Mouse (Mus musculus) forebrain, embryonic 13.5 days (tissue): Measurements from ENCODE around the gene Dync1li2. TPM values are rescaled to one million over a fixed set of nuclear protein-coding genes. Genes with fewer than 3 reads are reported as not detected.

Experiments
- ATAC-seq: fragments of 200-750 bp; cut with Nextera tagmentation; 2 replicates; pipeline ENCODE4 v1.8.0; 2017
- H3K27ac ChIP-seq: fragments of 300-500 bp; sonication (generic); 2 replicates; pipeline ENCODE4 v1.5.1; 2015; ENCODE audit warnings: inconsistent platforms, mild to moderate bottlenecking, moderate library complexity
- H3K27me3 ChIP-seq: fragments of 300-500 bp; sonication (generic); 2 replicates; pipeline ENCODE4 v1.6.1; 2015; ENCODE audit warnings: mild to moderate bottlenecking, inconsistent platforms
- H3K36me3 ChIP-seq: fragments of 300-500 bp; sonication (generic); 2 replicates; pipeline ENCODE4 v1.6.1; 2015; ENCODE audit warnings: mild to moderate bottlenecking, inconsistent platforms; ENCODE audit not compliant: poor library complexity, severe bottlenecking
- H3K4me1 ChIP-seq: fragments of 300-500 bp; sonication (generic); 2 replicates; pipeline ENCODE4 v1.6.1; 2015; ENCODE audit warnings: inconsistent platforms
- H3K4me2 ChIP-seq: fragments of 300-500 bp; sonication (generic); 2 replicates; pipeline ENCODE4 v1.6.1; 2015; ENCODE audit warnings: inconsistent platforms, mild to moderate bottlenecking, moderate library complexity
- H3K4me3 ChIP-seq: fragments of 300-500 bp; sonication (generic); 2 replicates; pipeline ENCODE4 v1.5.1; 2015; ENCODE audit warnings: mild to moderate bottlenecking, inconsistent platforms
- H3K9ac ChIP-seq: fragments of 300-500 bp; sonication (generic); 2 replicates; pipeline ENCODE4 v1.6.1; 2015; ENCODE audit warnings: mild to moderate bottlenecking, inconsistent platforms
- H3K9me3 ChIP-seq: fragments of 300-500 bp; sonication (generic); replicated peaks from 2 replicates; pipeline ENCODE4 v1.6.1; 2016; ENCODE audit warnings: inconsistent platforms
- WGBS: fragments of 180-500 bp; shearing (Covaris S2); methylation state at CpG from one replicate; pipeline ENCODE4 v1.1.7; 2015; 5-methylcytosine and 5-hydroxymethylcytosine counted together
- polyA plus RNA-seq: library from polyadenylated mRNA; unstranded; fragments of >200 nt; fragmentation: Nextera tagmentation; extraction: Ambion mirVana; gene quantifications from 2 replicates; pipeline ENCODE4 v1.2.1, GENCODE M21; 2015

The Dync1li2 gene
- polyA plus RNA-seq, 1 experiment from 2014 or later = 109 TPM

- Histone ChIP-seq H3K9ac (no peak overlapping the region), H3K36me3 (peaks cover 14% of the 10 kb centered on the region), H3K27ac (no peak overlapping the region), H3K4me1 (peaks cover 4% of the 10 kb centered on the region; the same call in 1 of the 2 replicates), H3K4me3 (no peak overlapping the region), H3K9me3 (no peaks in the 10 kb centered on the region), H3K27me3 (no peaks in the 10 kb centered on the region), H3K4me2 (no peak overlapping the region)
- 81% methylated on average over 7 of the region's 7 CpGs for WGBS
- ATAC-seq = no peak
Observed at GRCm38 (mm10) chr8:104412805-104413532, 29.9 kb downstream of the Dync1li2 start.

- Histone ChIP-seq H3K27ac (no peak overlapping the region), H3K27me3 (no peaks in the 10 kb centered on the region), H3K36me3 (peaks cover 4% of the 10 kb centered on the region), H3K4me2 (no peak overlapping the region), H3K4me3 (no peak overlapping the region), H3K4me1 (peaks cover 4% of the 10 kb centered on the region; the same call in 1 of the 2 replicates), H3K9me3 (no peaks in the 10 kb centered on the region), H3K9ac (no peak overlapping the region)
- WGBS = 89% methylated on average over 3 of the region's 3 CpGs
- ATAC-seq = no peak
Observed at GRCm38 (mm10) chr8:104411972-104412371, 30.9 kb downstream of the Dync1li2 start.

- ATAC-seq = no peak
- Histone ChIP-seq H3K9me3 (no peaks in the 10 kb centered on the region), H3K9ac (no peak overlapping the region), H3K4me2 (no peak overlapping the region), H3K27me3 (no peaks in the 10 kb centered on the region), H3K4me1 (peaks cover 4% of the 10 kb centered on the region; the same call in 1 of the 2 replicates), H3K27ac (no peak overlapping the region), H3K4me3 (no peak overlapping the region), H3K36me3 (0 out of 2 replicates have a peak, but pooled peaks cover under 1% of the 10 kb centered on the region)
- 90% methylated on average over 3 of the region's 3 CpGs for WGBS
Observed at GRCm38 (mm10) chr8:104411468-104411867, 31.4 kb downstream of the Dync1li2 start.

- no peak overlapping the region for H3K9ac ChIP-seq
- H3K4me3 ChIP-seq = no peak overlapping the region
- no peaks in the 10 kb centered on the region for H3K27me3 ChIP-seq
- no peak for ATAC-seq
- no peaks in the 10 kb centered on the region for H3K9me3 ChIP-seq
- WGBS = 32% methylated on average over 7 of the region's 7 CpGs
- no peaks in the 10 kb centered on the region for H3K36me3 ChIP-seq
- no peak overlapping the region for H3K27ac ChIP-seq
- no peak overlapping the region for H3K4me2 ChIP-seq
- peaks cover 4% of the 10 kb centered on the region; the same call in 1 of the 2 replicates for H3K4me1 ChIP-seq
Observed at GRCm38 (mm10) chr8:104410628-104411273, 32.1 kb downstream of the Dync1li2 start.

GRCm38 (mm10) chr8:104408328-104409110 is 34.3 kb downstream of the Dync1li2 start:
- H3K27me3 ChIP-seq = no peaks in the 10 kb centered on the region
- ATAC-seq = no peak
- peaks cover 4% of the 10 kb centered on the region; the same call in 1 of the 2 replicates for H3K4me1 ChIP-seq
- H3K4me3 ChIP-seq = no peak overlapping the region
- no peak overlapping the region for H3K9ac ChIP-seq
- no peak overlapping the region for H3K4me2 ChIP-seq
- 91% methylated on average over 7 of the region's 7 CpGs for WGBS
- 0 out of 2 replicates have a peak, but pooled peaks cover 3% of the 10 kb centered on the region for H3K9me3 ChIP-seq
- no peak overlapping the region for H3K27ac ChIP-seq
- H3K36me3 ChIP-seq = no peaks in the 10 kb centered on the region

GRCm38 (mm10) chr8:104406340-104407128 is 36.3 kb downstream of the Dync1li2 start:
- no peak overlapping the region for H3K27ac ChIP-seq
- no peaks in the 10 kb centered on the region for H3K36me3 ChIP-seq
- peaks cover 4% of the 10 kb centered on the region; the same call in 1 of the 2 replicates for H3K4me1 ChIP-seq
- H3K9ac ChIP-seq = no peak overlapping the region
- no peak overlapping the region for H3K4me2 ChIP-seq
- 85% methylated on average over 6 of the region's 6 CpGs for WGBS
- no peak for ATAC-seq
- no peak overlapping the region for H3K4me3 ChIP-seq
- H3K9me3 ChIP-seq = 0 out of 2 replicates have a peak, but pooled peaks cover 4% of the 10 kb centered on the region
- H3K27me3 ChIP-seq = no peaks in the 10 kb centered on the region

- Histone ChIP-seq H3K4me3 (no peak overlapping the region), H3K9ac (no peak overlapping the region), H3K27me3 (no peaks in the 10 kb centered on the region), H3K36me3 (no peaks in the 10 kb centered on the region), H3K4me2 (no peak overlapping the region), H3K4me1 (peaks cover under 1% of the 10 kb centered on the region; the same call in 1 of the 2 replicates), H3K9me3 (0 out of 2 replicates have a peak, but pooled peaks cover 4% of the 10 kb centered on the region), H3K27ac (no peak overlapping the region)
- ATAC-seq = no peak
- 81% methylated on average over 15 of the region's 15 CpGs for WGBS
Observed at GRCm38 (mm10) chr8:104405430-104406187, 37.2 kb downstream of the Dync1li2 start.

GRCm38 (mm10) chr8:104403596-104403995 is 39.3 kb downstream of the Dync1li2 start:
- WGBS = 75% methylated on average over 3 of the region's 3 CpGs
- H3K4me2 ChIP-seq = no peak overlapping the region
- no peaks in the 10 kb centered on the region for H3K4me1 ChIP-seq

GRCm38 (mm10) chr8:104395703-104396357 is 47.0 kb downstream of the Dync1li2 start, which contains the start of gene Cmtm4:
Cmtm4 (minus strand) TSS chr8:104395807.
- Histone ChIP-seq H3K9me3 (peaks cover 5% of the 10 kb centered on the region; the same call in 1 of the 2 replicates), H3K4me2 (peak within 1 kb of the TSS; percentile 96), H3K4me3 (peak within 1 kb of the TSS; percentile 83), H3K27ac (peak within 1 kb of the TSS; percentile 73), H3K9ac (peak within 1 kb of the TSS; percentile 90), H3K27me3 (no peaks in the 10 kb centered on the region), H3K36me3 (no peaks in the 10 kb centered on the region), H3K4me1 (peaks cover 17% of the 10 kb centered on the region)
- WGBS = 4% methylated on average over 24 of the region's 54 CpGs
- ATAC-seq = peak; percentile 86

More at GRCm38 (mm10) chr8:104403596-104403995, 39.3 kb downstream of the Dync1li2 start:
- no peak for ATAC-seq
- Histone ChIP-seq H3K9me3 (0 out of 2 replicates have a peak, but pooled peaks cover 4% of the 10 kb centered on the region), H3K9ac (no peak overlapping the region), H3K27ac (no peak overlapping the region), H3K4me3 (no peak overlapping the region), H3K36me3 (no peaks in the 10 kb centered on the region), H3K27me3 (no peaks in the 10 kb centered on the region)
